Mouse (Mus musculus): Measurements from ENCODE around the gene Cd19. TPM values are rescaled to one million over a fixed set of nuclear protein-coding genes. Genes with fewer than 3 reads are reported as not detected.

The Cd19 gene
- polyA plus RNA-seq, 1 experiment from 2014 or later, result not detected

DNA sequence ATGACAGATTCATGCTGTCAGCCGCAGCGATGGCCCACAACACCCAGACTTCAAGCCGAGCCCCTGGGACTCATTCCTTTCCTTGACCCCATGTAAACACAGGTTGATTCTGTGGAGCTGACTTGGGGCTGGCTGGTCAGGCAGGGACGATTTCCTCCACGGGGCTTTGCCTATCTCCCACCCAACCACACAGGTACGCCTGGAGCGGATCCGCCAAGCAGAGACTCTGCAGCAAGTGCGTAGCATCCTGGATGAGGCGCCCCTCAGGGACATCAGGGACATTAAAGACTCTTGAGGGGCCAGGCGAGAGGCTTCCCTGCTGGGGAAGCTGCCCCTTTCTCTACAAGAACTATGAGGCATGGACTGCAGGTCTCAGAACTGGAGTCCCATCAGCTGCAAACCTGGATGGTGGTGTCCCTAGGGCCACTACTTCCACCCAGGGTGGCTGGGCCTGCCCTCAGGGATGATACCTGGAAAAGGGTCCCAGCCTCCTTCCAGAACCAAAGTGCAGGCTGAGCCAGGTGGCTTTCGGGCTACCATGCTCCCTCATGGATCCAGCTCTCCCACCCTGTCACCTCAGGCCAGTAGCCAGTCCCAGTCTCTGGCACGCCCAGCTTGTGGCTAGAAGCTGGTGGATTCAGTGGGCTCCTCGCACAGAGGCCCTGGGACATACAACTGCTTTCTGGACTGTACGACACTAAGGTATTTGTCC lies 30.6 kb upstream of the Cd19 start:
- H3K9me3 ChIP-seq (ENCODE audit: control insufficient read depth, low read depth, low read length), result no peaks in the 10 kb centered on the region
- no peaks in the 10 kb centered on the region for H3K27me3 ChIP-seq (ENCODE audit: control insufficient read depth, insufficient read depth, low read length)
- H3K4me1 ChIP-seq (ENCODE audit: control insufficient read depth, insufficient read depth, low read length), result no peaks in the 10 kb centered on the region
- no peak overlapping the region for H3K27ac ChIP-seq (ENCODE audit: low read length)
- H3K4me3 ChIP-seq (ENCODE audit: low read depth, low read length), result no peak overlapping the region
- ATAC-seq (ENCODE audit: insufficient number of reproducible peaks, insufficient read depth, low FRiP score, low read depth), result no peak
- WGBS, result 91% methylated on average over 15 of the region's 15 CpGs
- H3K4me2 ChIP-seq (replicated peaks; ENCODE audit: low read depth, low read length), result no peak overlapping the region
- H3K9ac ChIP-seq (replicated peaks; ENCODE audit: low read depth, low read length), result no peak overlapping the region
- peaks cover 30% of the 10 kb centered on the region for H3K36me3 ChIP-seq (ENCODE audit: control insufficient read depth, insufficient read depth, low read length)

DNA sequence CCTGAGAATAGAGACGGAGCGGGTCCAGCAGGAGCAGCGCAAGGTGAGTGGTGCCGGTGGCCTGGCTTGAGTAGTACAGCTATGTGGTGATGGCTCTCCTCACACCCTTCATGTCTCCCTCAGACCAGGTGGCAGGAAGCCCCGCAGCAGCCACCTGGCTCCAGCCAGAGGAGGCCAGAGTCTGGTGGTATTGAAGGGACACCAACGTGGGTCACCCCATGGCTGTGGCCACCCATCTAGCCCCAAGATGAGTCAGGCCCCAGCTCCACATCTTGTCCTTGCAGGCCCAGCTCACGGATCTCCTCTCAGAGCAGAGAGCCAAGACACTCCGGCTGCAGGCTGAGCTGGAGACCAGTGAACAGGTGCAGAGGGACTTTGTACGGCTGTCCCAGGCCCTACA lies 29.8 kb upstream of the Cd19 start:
- no peaks in the 10 kb centered on the region for H3K9me3 ChIP-seq (ENCODE audit: control insufficient read depth, low read depth, low read length)
- H3K4me3 ChIP-seq (ENCODE audit: low read depth, low read length), result no peak overlapping the region
- H3K36me3 ChIP-seq (ENCODE audit: control insufficient read depth, insufficient read depth, low read length), result peaks cover 30% of the 10 kb centered on the region
- H3K4me2 ChIP-seq (replicated peaks; ENCODE audit: low read depth, low read length), result no peak overlapping the region
- no peaks in the 10 kb centered on the region for H3K4me1 ChIP-seq (ENCODE audit: control insufficient read depth, insufficient read depth, low read length)
- no peak overlapping the region for H3K27ac ChIP-seq (ENCODE audit: low read length)
- 91% methylated on average over 9 of the region's 9 CpGs for WGBS
- H3K27me3 ChIP-seq (ENCODE audit: control insufficient read depth, insufficient read depth, low read length), result no peaks in the 10 kb centered on the region
- no peak for ATAC-seq (ENCODE audit: insufficient number of reproducible peaks, insufficient read depth, low FRiP score, low read depth)
- H3K9ac ChIP-seq (replicated peaks; ENCODE audit: low read depth, low read length), result no peak overlapping the region

DNA sequence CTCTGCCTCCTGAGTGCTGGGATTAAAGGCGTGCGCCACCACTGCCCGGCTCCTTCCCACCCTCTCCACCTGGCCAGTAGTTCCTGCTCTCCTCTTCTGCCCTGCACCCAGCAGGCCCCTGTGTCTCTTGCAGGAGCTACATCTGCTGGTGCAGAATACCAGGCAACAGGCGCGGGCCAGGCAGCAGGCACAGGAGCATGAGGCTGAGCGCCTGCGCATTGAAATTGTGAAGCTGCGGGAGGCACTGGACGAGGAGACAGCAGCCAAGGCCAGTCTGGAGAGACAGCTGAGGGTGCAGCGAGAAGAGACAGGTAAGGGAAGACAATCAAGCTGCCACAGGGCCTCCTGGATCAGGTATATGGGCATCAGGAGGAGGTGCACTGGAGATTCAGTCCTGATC lies 29.3 kb upstream of the Cd19 start:
- 95% methylated on average over 10 of the region's 10 CpGs for WGBS
- Histone ChIP-seq H3K9ac (replicated peaks; ENCODE audit: low read depth, low read length) (no peak overlapping the region), H3K27me3 (ENCODE audit: control insufficient read depth, insufficient read depth, low read length) (no peaks in the 10 kb centered on the region), H3K4me2 (replicated peaks; ENCODE audit: low read depth, low read length) (no peak overlapping the region), H3K36me3 (ENCODE audit: control insufficient read depth, insufficient read depth, low read length) (peaks cover 30% of the 10 kb centered on the region), H3K27ac (ENCODE audit: low read length) (no peak overlapping the region), H3K9me3 (ENCODE audit: control insufficient read depth, low read depth, low read length) (no peaks in the 10 kb centered on the region), H3K4me3 (ENCODE audit: low read depth, low read length) (no peak overlapping the region), H3K4me1 (ENCODE audit: control insufficient read depth, insufficient read depth, low read length) (no peaks in the 10 kb centered on the region)
- ATAC-seq (ENCODE audit: insufficient number of reproducible peaks, insufficient read depth, low FRiP score, low read depth), result no peak

DNA sequence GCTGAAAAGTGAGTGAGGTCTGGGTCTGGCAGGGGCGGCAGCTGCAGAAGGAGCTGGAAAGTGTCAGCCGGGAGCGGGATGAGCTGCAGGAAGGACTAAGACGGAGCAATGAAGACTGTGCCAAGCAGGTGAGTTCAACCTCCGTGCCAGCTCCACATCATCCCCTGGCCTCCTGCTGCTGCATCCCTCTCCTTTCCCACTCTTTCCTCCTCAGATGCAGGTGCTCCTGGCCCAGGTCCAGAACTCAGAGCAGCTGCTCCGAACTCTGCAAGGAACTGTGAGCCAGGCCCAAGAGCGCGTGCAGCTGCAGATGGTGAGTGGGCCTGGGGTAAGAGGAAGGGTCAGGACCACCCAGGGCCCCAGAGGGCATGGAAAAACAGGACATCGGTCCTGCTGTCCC lies 25.4 kb upstream of the Cd19 start:
- no peaks in the 10 kb centered on the region for H3K4me1 ChIP-seq (ENCODE audit: control insufficient read depth, insufficient read depth, low read length)
- H3K27me3 ChIP-seq (ENCODE audit: control insufficient read depth, insufficient read depth, low read length), result no peaks in the 10 kb centered on the region
- no peak overlapping the region for H3K9ac ChIP-seq (replicated peaks; ENCODE audit: low read depth, low read length)
- H3K4me2 ChIP-seq (replicated peaks; ENCODE audit: low read depth, low read length), result no peak overlapping the region
- H3K9me3 ChIP-seq (ENCODE audit: control insufficient read depth, low read depth, low read length), result no peaks in the 10 kb centered on the region
- H3K36me3 ChIP-seq (ENCODE audit: control insufficient read depth, insufficient read depth, low read length), result peaks cover 11% of the 10 kb centered on the region
- WGBS, result 69% methylated on average over 9 of the region's 9 CpGs
- no peak for ATAC-seq (ENCODE audit: insufficient number of reproducible peaks, insufficient read depth, low FRiP score, low read depth)
- H3K27ac ChIP-seq (ENCODE audit: low read length), result no peak overlapping the region
- no peak overlapping the region for H3K4me3 ChIP-seq (ENCODE audit: low read depth, low read length)

DNA sequence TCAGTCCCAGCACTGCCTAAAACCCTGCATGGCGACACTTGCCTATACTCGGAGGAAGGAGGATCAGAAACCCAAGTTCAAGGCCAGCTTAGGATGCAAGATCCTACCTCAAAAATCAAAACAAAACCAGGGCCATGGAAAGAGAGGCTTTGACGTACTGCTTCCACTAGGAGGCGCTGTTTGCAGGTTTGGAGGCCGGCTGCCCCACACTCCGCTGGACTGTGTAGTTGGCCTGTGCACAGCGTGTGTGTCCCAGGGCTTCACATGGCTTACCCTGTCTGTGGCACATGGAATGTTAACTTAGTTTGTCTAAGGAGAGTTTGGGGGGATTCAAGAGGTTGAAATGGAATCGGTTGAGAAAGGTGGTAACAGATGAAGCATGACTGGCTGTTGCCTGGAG lies 22.2 kb upstream of the Cd19 start:
- Histone ChIP-seq H3K36me3 (ENCODE audit: control insufficient read depth, insufficient read depth, low read length) (peaks cover 8% of the 10 kb centered on the region; the same call in 1 of the 2 replicates), H3K4me1 (ENCODE audit: control insufficient read depth, insufficient read depth, low read length) (no peaks in the 10 kb centered on the region), H3K27me3 (ENCODE audit: control insufficient read depth, insufficient read depth, low read length) (no peaks in the 10 kb centered on the region), H3K4me3 (ENCODE audit: low read depth, low read length) (no peak overlapping the region), H3K4me2 (replicated peaks; ENCODE audit: low read depth, low read length) (no peak overlapping the region), H3K27ac (ENCODE audit: low read length) (no peak overlapping the region), H3K9ac (replicated peaks; ENCODE audit: low read depth, low read length) (no peak overlapping the region), H3K9me3 (ENCODE audit: control insufficient read depth, low read depth, low read length) (no peaks in the 10 kb centered on the region)
- WGBS, result 21% methylated on average over 8 of the region's 8 CpGs
- no peak for ATAC-seq (ENCODE audit: insufficient number of reproducible peaks, insufficient read depth, low FRiP score, low read depth)

DNA sequence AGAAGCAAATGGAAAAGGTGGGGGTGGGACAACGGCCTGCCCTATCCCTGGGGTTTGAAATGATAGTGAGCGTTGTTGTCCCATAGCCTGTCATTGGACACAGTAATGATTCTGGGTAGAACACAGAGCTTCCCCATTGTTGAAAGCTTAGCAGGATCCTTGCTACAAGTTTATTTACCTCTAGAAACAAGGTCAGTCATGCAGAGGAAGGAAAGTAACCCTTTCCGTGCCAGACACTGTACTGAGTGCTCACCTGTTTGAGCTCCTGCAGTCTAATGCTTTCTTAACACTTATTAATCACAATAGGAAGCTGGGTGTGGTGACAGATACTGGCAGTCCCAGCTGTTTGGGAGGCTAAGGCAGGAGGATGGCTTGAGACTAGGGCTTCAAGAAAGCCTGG lies 21.1 kb upstream of the Cd19 start:
- 79% methylated on average over 3 of the region's 3 CpGs for WGBS
- no peak overlapping the region for H3K4me2 ChIP-seq (replicated peaks; ENCODE audit: low read depth, low read length)
- H3K9ac ChIP-seq (replicated peaks; ENCODE audit: low read depth, low read length), result no peak overlapping the region
- no peaks in the 10 kb centered on the region for H3K27me3 ChIP-seq (ENCODE audit: control insufficient read depth, insufficient read depth, low read length)
- no peak overlapping the region for H3K27ac ChIP-seq (ENCODE audit: low read length)
- no peaks in the 10 kb centered on the region for H3K9me3 ChIP-seq (ENCODE audit: control insufficient read depth, low read depth, low read length)
- H3K4me3 ChIP-seq (ENCODE audit: low read depth, low read length), result no peak overlapping the region
- no peaks in the 10 kb centered on the region for H3K4me1 ChIP-seq (ENCODE audit: control insufficient read depth, insufficient read depth, low read length)
- peaks cover 8% of the 10 kb centered on the region; the same call in 1 of the 2 replicates for H3K36me3 ChIP-seq (ENCODE audit: control insufficient read depth, insufficient read depth, low read length)
- ATAC-seq (ENCODE audit: insufficient number of reproducible peaks, insufficient read depth, low FRiP score, low read depth), result no peak

DNA sequence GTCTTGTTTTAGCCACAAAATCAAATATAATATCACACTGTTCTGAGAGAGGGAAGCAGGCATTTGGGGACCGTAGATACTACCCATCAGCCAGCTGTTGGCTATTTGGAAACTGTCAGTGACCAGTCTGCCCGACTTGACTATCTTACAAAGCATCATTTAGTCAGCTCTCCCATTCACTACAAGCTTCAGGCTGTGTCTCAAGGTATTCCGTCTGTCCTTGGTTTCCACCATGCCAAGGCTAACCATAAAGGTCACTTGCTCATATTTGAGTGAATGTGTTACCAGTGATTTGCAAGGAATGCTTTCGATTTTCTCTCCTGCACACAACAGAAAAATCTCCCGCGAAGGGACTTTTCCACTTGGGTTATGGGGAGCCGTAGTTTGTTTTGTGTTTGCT lies 20.0 kb upstream of the Cd19 start:
- Histone ChIP-seq H3K4me2 (replicated peaks; ENCODE audit: low read depth, low read length) (no peak overlapping the region), H3K27ac (ENCODE audit: low read length) (no peak overlapping the region), H3K9ac (replicated peaks; ENCODE audit: low read depth, low read length) (no peak overlapping the region), H3K4me1 (ENCODE audit: control insufficient read depth, insufficient read depth, low read length) (peaks cover 4% of the 10 kb centered on the region), H3K4me3 (ENCODE audit: low read depth, low read length) (no peak overlapping the region), H3K9me3 (ENCODE audit: control insufficient read depth, low read depth, low read length) (no peaks in the 10 kb centered on the region), H3K36me3 (ENCODE audit: control insufficient read depth, insufficient read depth, low read length) (peaks cover 8% of the 10 kb centered on the region; the same call in 1 of the 2 replicates), H3K27me3 (ENCODE audit: control insufficient read depth, insufficient read depth, low read length) (no peaks in the 10 kb centered on the region)
- WGBS, result 88% methylated on average over 7 of the region's 7 CpGs
- ATAC-seq (ENCODE audit: insufficient number of reproducible peaks, insufficient read depth, low FRiP score, low read depth), result no peak

DNA sequence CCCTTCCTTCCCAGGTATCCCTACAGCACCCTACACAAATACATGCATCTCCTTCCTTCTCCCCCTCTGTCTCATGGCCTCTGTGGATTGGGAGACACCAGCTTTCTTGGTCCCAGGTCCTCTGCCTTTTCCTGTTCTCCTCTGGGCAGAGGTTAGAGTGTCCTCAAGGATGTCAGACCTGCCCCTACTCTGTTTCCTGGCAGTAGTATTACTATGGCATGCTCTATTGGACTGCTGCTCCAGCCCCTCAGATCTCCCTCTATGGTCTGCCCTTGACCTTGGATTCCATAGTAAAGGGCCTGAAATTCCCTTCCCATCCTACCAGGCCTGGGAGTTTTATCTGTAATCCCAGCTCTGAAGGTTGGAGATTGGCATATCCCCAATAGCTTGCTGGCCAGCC lies 15.5 kb upstream of the Cd19 start:
- Histone ChIP-seq H3K4me2 (replicated peaks; ENCODE audit: low read depth, low read length) (peak overlapping the region; percentile 75; the same call in 1 of the 2 replicates), H3K27me3 (ENCODE audit: control insufficient read depth, insufficient read depth, low read length) (no peaks in the 10 kb centered on the region), H3K4me3 (ENCODE audit: low read depth, low read length) (no peak overlapping the region), H3K27ac (ENCODE audit: low read length) (no peak overlapping the region), H3K9ac (replicated peaks; ENCODE audit: low read depth, low read length) (no peak overlapping the region), H3K36me3 (ENCODE audit: control insufficient read depth, insufficient read depth, low read length) (peaks cover 8% of the 10 kb centered on the region; the same call in 1 of the 2 replicates), H3K9me3 (ENCODE audit: control insufficient read depth, low read depth, low read length) (no peaks in the 10 kb centered on the region; the same call in 1 of the 2 replicates), H3K4me1 (ENCODE audit: control insufficient read depth, insufficient read depth, low read length) (peaks cover 10% of the 10 kb centered on the region)
- ATAC-seq (ENCODE audit: insufficient number of reproducible peaks, insufficient read depth, low FRiP score, low read depth), result no peak

DNA sequence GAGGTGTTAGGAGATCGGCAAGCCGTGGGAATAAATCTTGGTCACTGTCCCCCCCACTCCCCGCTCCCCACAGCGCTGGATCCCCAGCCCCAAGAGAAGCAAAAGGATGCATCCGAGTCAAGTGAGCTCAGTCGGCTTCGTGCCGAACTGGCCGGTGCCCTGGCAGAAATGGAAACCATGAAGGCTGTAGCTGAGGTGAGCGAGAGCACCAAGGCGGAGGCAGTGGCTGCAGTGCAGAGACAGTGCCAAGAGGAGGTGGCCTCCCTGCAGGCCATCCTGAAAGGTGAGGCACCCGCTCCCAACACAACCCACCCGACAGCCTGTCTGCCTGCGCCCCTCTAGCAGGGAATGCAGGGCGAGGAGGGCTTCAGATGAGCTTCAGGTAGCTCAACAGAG lies 14.8 kb upstream of the Cd19 start:
- Histone ChIP-seq H3K4me3 (ENCODE audit: low read depth, low read length) (peak overlapping the region; percentile 67), H3K9me3 (ENCODE audit: control insufficient read depth, low read depth, low read length) (no peaks in the 10 kb centered on the region; the same call in 1 of the 2 replicates), H3K4me1 (ENCODE audit: control insufficient read depth, insufficient read depth, low read length) (peaks cover 10% of the 10 kb centered on the region), H3K27me3 (ENCODE audit: control insufficient read depth, insufficient read depth, low read length) (no peaks in the 10 kb centered on the region), H3K36me3 (ENCODE audit: control insufficient read depth, insufficient read depth, low read length) (peaks cover 8% of the 10 kb centered on the region; the same call in 1 of the 2 replicates), H3K9ac (replicated peaks; ENCODE audit: low read depth, low read length) (peak overlapping the region; percentile 61; the same call in 1 of the 2 replicates), H3K4me2 (replicated peaks; ENCODE audit: low read depth, low read length) (peak overlapping the region; percentile 75), H3K27ac (ENCODE audit: low read length) (peak overlapping the region; percentile 84; the same call in 1 of the 2 replicates)
- WGBS, result 25% methylated on average over 15 of the region's 15 CpGs
- peak; percentile 5; the same call in 1 of the 2 replicates for ATAC-seq (ENCODE audit: insufficient number of reproducible peaks, insufficient read depth, low FRiP score, low read depth)
